Mouse (Mus musculus): ENCODE measurements around the gene Aldh4a1.

DNA sequence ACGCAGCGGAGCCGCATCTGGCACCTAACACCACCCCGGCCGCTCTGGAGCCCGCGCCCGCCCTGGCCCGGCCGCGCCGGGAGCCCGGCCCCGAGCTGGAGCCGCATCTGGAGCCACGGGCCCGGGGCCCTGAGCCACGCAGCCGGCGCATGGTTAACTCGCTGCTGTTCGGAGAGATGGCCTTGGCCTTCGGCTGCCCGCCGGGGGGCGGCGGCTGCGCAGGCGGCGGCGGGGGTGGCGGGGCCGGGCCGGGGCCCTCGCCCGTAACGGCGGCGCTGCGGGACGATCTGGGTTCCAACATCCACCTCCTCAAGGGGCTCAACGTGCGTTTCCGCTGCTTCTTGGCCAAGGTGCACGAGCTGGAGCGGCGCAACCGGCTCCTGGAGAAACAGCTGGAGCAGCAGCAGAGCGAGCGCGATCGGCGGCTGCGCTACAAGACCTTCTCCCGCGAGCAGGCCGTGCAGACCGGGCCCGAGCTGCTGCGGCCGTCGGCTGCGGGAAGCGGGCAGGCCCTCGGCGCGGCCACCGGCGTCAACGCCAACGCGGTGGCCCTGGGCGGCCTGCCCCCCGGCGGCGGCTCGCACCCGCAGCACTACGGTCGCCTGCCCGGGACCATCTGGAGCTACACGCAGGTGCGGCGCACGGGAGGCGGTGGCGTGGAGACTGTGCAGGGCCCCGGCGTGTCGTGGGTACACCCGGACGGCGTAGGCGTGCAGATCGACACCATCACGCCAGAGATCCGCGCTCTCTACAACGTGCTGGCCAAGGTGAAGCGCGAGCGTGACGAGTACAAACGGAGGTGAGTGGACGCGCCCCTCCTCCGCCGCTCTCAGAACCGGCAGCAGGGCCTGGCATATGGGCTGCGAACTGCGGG lies 47.6 kb upstream of the Aldh4a1 start:
- TF ChIP-seq EP300 (optimal IDR thresholded peaks at IDR 0.05), result no peak
- peak; percentile 22; the same call in 1 of the 2 replicates for TF ChIP-seq CTCF (IDR thresholded peaks at IDR 0.05; ENCODE audit: low read depth)
